Mouse (Mus musculus) left cerebral cortex, postnatal 4 days (tissue): ENCODE measurements around the gene Agtrap. TPM values are rescaled to one million over a fixed set of nuclear protein-coding genes. Genes with fewer than 3 reads are reported as not detected.

ENCODE experiments used
- DNase-seq: peaks from one replicate; pipeline ENCODE4 v3.0.0-alpha.2; 2022
- intact Hi-C: fragments of 180-260 bp; cut with DNase I; formaldehyde crosslinking; loops from one replicate; pipeline ENCODE4 v1.15.1; 2025
- total RNA-seq, 2 experiments: library from RNA; stranded (reverse); gene quantifications; 2 replicates each; pipeline ENCODE4 v1.2.3; 2021

Gene Agtrap
- total RNA-seq, 2 experiments from 2014 or later, result 4.2 to 4.6 TPM

GRCm38 (mm10) chr4:148107621-148108291 is 19.9 kb upstream of the Agtrap start:
- intact Hi-C loops, result no loop called here

GRCm38 (mm10) chr4:148104146-148104545 is 16.3 kb upstream of the Agtrap start:
- intact Hi-C loops, result no loop called here
- no peak for DNase-seq

More at GRCm38 (mm10) chr4:148107621-148108291, 19.9 kb upstream of the Agtrap start:
- peak; percentile 77 for DNase-seq

GRCm38 (mm10) chr4:148101801-148102527 is 14.1 kb upstream of the Agtrap start:
- intact Hi-C loops, result no loop called here
- DNase-seq, result peak; percentile 81

- no peak for DNase-seq
- intact Hi-C loops, result no loop called here
Observed at GRCm38 (mm10) chr4:148098666-148099065, 10.8 kb upstream of the Agtrap start.

- intact Hi-C loops, result no loop called here
- no peak for DNase-seq
Observed at GRCm38 (mm10) chr4:148097936-148098335, 10.1 kb upstream of the Agtrap start.

GRCm38 (mm10) chr4:148095081-148095480 is 7.2 kb upstream of the Agtrap start:
- intact Hi-C loops, result no loop called here
- DNase-seq, result no peak

- intact Hi-C loops, result no loop called here
- no peak for DNase-seq
Observed at GRCm38 (mm10) chr4:148094161-148094560, 6.3 kb upstream of the Agtrap start.

GRCm38 (mm10) chr4:148092551-148093271 is 4.9 kb upstream of the Agtrap start:
- DNase-seq, result no peak
- intact Hi-C loops, result no loop called here

GRCm38 (mm10) chr4:148091181-148091580 is 3.4 kb upstream of the Agtrap start:
- no peak for DNase-seq
- intact Hi-C loops, result no loop called here

GRCm38 (mm10) chr4:148089166-148089565 is 1.3 kb upstream of the Agtrap start:
- intact Hi-C loops, result no loop called here
- no peak for DNase-seq

GRCm38 (mm10) chr4:148087091-148087906 is 532 bp downstream of the Agtrap start:
- no peak for DNase-seq
- intact Hi-C loops, result no loop called here

- intact Hi-C loops, result no loop called here
- no peak for DNase-seq
Observed at GRCm38 (mm10) chr4:148085907-148086305, 1.9 kb downstream of the Agtrap start.

- DNase-seq, result no peak
- intact Hi-C loops, result no loop called here
Observed at GRCm38 (mm10) chr4:148085131-148085906, 2.5 kb downstream of the Agtrap start.

- no peak for DNase-seq
- intact Hi-C loops, result no loop called here
Observed at GRCm38 (mm10) chr4:148084261-148084714, 3.5 kb downstream of the Agtrap start.

- intact Hi-C loops, result no loop called here
- no peak for DNase-seq
Observed at GRCm38 (mm10) chr4:148083176-148083899, 4.5 kb downstream of the Agtrap start.

GRCm38 (mm10) chr4:148082257-148083044 is 5.4 kb downstream of the Agtrap start:
- intact Hi-C loops, result no loop called here

GRCm38 (mm10) chr4:148081201-148081600 is 6.6 kb downstream of the Agtrap start:
- intact Hi-C loops, result no loop called here
- no peak for DNase-seq

More at GRCm38 (mm10) chr4:148082257-148083044, 5.4 kb downstream of the Agtrap start:
- peak; percentile 71 for DNase-seq

GRCm38 (mm10) chr4:148080597-148080973 is 7.2 kb downstream of the Agtrap start:
- peak; percentile 50 for DNase-seq
- intact Hi-C loops, result no loop called here
